10 mouse cellular contexts compared by ENCODE assay signal in genomic region chr8:126759711-126760110, GRCm38 (mm10).
A peak's percentile ranks its signal among the peaks of the same experiment; 100 is the strongest.
DNase-seq lines count a peak whose midpoint lies in the region; ATAC-seq and TF ChIP-seq lines count a peak whose summit lies in the region.
"Had no signal": no experiment of that assay in that cellular context is flagged by ENCODE, and none has a peak within 500 bp of the region (broad histone marks: within the 10 kb centered on the region; RNA-seq: fewer than 3 reads in every experiment).

No protein-coding gene starts in this region.

- H3K27me3 ChIP-seq in intestine, postnatal 0 days (replicated peaks; ENCODE audit: control insufficient read depth, insufficient read depth, low read length): no peaks in the 10 kb centered on the region

- ATAC-seq in intestine, postnatal 0 days: no peak

- no peaks in the 10 kb centered on the region for H3K4me1 ChIP-seq in intestine, postnatal 0 days (replicated peaks; ENCODE audit: control insufficient read depth, insufficient read depth, low read length)

- H3K9ac ChIP-seq in intestine, postnatal 0 days (ENCODE audit: low read depth, low read length): no peak overlapping the region
- H3K9ac ChIP-seq: liver, embryonic 14.5 days had no signal

- H3K4me3 ChIP-seq in intestine, postnatal 0 days (ENCODE audit: low read depth, low read length): no peak overlapping the region

- H3K9me3 ChIP-seq in intestine, postnatal 0 days (ENCODE audit: control insufficient read depth): no peaks in the 10 kb centered on the region

- no peaks in the 10 kb centered on the region for H3K36me3 ChIP-seq in intestine, postnatal 0 days (ENCODE audit: control insufficient read depth, insufficient read depth)

- no peak overlapping the region for H3K27ac ChIP-seq in intestine, postnatal 0 days (ENCODE audit: low read depth, low read length)
- H3K27ac ChIP-seq: liver, embryonic 14.5 days had no signal

- H3K4me2 ChIP-seq in intestine, postnatal 0 days (replicated peaks; ENCODE audit: low read depth): no peak overlapping the region

- WGBS in intestine, postnatal 0 days: 73% methylated on average over 7 of the region's 7 CpGs

- DNase-seq in kidney, adult 9 months: peak; percentile 33
- DNase-seq in kidney, postnatal 14 days: no peak
- peak; percentile 48 for DNase-seq in adipocyte (ENCODE audit: low spot score)
- DNase-seq in heart, adult 8-10 months (ENCODE audit: low spot score): peak; percentile 84
- DNase-seq in lung, postnatal 25 days (ENCODE audit: low spot score): peak; percentile 51
- no peak for DNase-seq in neural tube, embryonic 10.5 days (ENCODE audit: extremely low spot score, low spot score)
- DNase-seq: adrenal gland, adult 8-10 months; cerebellum, adult 2 months had no signal

- no peak for TF ChIP-seq CTCF in intestine, postnatal 0 days (IDR thresholded peaks at IDR 0.05; ENCODE audit: low read depth)

Comparison
In these comparisons a context has a peak if more than half of its experiments do, and no peak if none do; other contexts are left out.
1. DNase-seq: peak in kidney, adult 9 months (single experiment), adipocyte (single experiment), heart, adult 8-10 months (single experiment) and lung, postnatal 25 days (single experiment); none in kidney, postnatal 14 days (single experiment) and neural tube, embryonic 10.5 days (single experiment).